Mouse (Mus musculus) ES-Bruce4 (cell line): ENCODE results near the gene Pnp.

ENCODE experiments used
- CTCF ChIP-seq: IDR thresholded peaks from one replicate; pipeline ENCODE4 v1.8.1; 2011; ENCODE audit warnings: low read depth, low read length
- POLR2A ChIP-seq: IDR thresholded peaks from one replicate; pipeline ENCODE4 v1.8.1; 2011; ENCODE audit warnings: low read length; ENCODE audit not compliant: insufficient read depth

DNA sequence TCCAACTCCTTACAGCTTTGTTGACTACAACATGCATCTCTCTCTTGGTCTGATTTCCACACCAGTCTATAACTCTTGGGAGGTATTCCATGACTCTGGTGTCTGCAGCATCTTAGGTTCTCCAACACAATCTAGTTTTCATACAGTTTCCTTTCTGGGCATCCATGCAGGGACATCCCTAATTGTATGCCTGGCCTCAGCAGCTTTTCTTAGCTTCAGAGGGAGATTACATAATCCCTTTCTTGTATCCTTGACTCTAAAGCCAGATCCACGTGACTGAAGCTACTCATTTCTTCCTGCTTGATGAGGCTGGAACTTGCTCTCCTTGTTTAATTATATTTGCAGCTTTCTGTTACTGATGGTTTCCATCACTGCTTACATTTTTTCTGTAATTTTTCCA is 5.8 kb downstream of the Pnp start:
- TF ChIP-seq CTCF (no peak), POLR2A (no peak)
